Mouse (Mus musculus): ENCODE measurements at regions not wholly inside any gene's neighbourhood (a gene's known extent, or its start where the extent isn't known, plus 50 kb on each side); places are given as distances from the start of the nearest gene placed in this dataset.

GRCm38 (mm10) chr16:93083756-93084155, 257.8 kb upstream of the Runx1 start:
- no peak overlapping the region for H3K4me3 ChIP-seq

GRCm38 (mm10) chr16:93083142-93083541, 257.2 kb upstream of the Runx1 start:
- H3K4me3 ChIP-seq, result no peak overlapping the region
- no peaks in the 10 kb centered on the region for H3K27me3 ChIP-seq
- no peak overlapping the region for H3K27ac ChIP-seq (replicated peaks)
- H3K36me3 ChIP-seq, result no peaks in the 10 kb centered on the region
- whole genome bisulfite sequencing, result 68% methylated on average over 1 of the region's 1 CpGs
- H3K4me1 ChIP-seq (replicated peaks), result peaks cover 15% of the 10 kb centered on the region
- H3K9me3 ChIP-seq, result peaks cover 2% of the 10 kb centered on the region; the same call in 1 of the 2 replicates
- H3K9ac ChIP-seq, result no peak overlapping the region
- ATAC-seq (ENCODE audit: low read depth), result no peak
- H3K4me2 ChIP-seq, result no peak overlapping the region

More at GRCm38 (mm10) chr16:93083756-93084155, 257.8 kb upstream of the Runx1 start:
- Histone ChIP-seq H3K4me1 (replicated peaks) (peaks cover 15% of the 10 kb centered on the region), H3K9me3 (no peaks in the 10 kb centered on the region), H3K9ac (no peak overlapping the region), H3K4me2 (no peak overlapping the region), H3K27ac (replicated peaks) (no peak overlapping the region), H3K27me3 (no peaks in the 10 kb centered on the region), H3K36me3 (no peaks in the 10 kb centered on the region)
- ATAC-seq (ENCODE audit: low read depth), result no peak
- 83% methylated on average over 2 of the region's 2 CpGs for WGBS

GRCm38 (mm10) chr16:93081533-93081932, 255.6 kb upstream of the Runx1 start:
- H3K9me3 ChIP-seq, result peaks cover 4% of the 10 kb centered on the region; the same call in 1 of the 2 replicates
- H3K4me2 ChIP-seq, result no peak overlapping the region
- 88% methylated on average over 2 of the region's 2 CpGs for WGBS
- no peak for ATAC-seq (ENCODE audit: low read depth)
- H3K27me3 ChIP-seq, result no peaks in the 10 kb centered on the region
- no peaks in the 10 kb centered on the region for H3K36me3 ChIP-seq
- peaks cover 15% of the 10 kb centered on the region for H3K4me1 ChIP-seq (replicated peaks)
- H3K9ac ChIP-seq, result no peak overlapping the region
- no peak overlapping the region for H3K4me3 ChIP-seq
- no peak overlapping the region for H3K27ac ChIP-seq (replicated peaks)

GRCm38 (mm10) chr16:93079660-93080390, 253.9 kb upstream of the Runx1 start:
- WGBS, result 28% methylated on average over 17 of the region's 17 CpGs
- H3K27ac ChIP-seq (replicated peaks), result peak overlapping the region; percentile 33
- peak overlapping the region; percentile 16 for H3K4me3 ChIP-seq
- ATAC-seq (ENCODE audit: low read depth), result no peak
- H3K27me3 ChIP-seq, result no peaks in the 10 kb centered on the region
- H3K36me3 ChIP-seq, result no peaks in the 10 kb centered on the region
- peaks cover 4% of the 10 kb centered on the region; the same call in 1 of the 2 replicates for H3K9me3 ChIP-seq
- 0 out of 2 replicates have a peak overlapping the region, but pooled peaks have one; percentile 31 for H3K9ac ChIP-seq
- H3K4me1 ChIP-seq (replicated peaks), result peaks cover 15% of the 10 kb centered on the region
- H3K4me2 ChIP-seq, result peak overlapping the region; percentile 49

- H3K36me3 ChIP-seq, result no peaks in the 10 kb centered on the region
- no peak overlapping the region for H3K9ac ChIP-seq
- peaks cover 4% of the 10 kb centered on the region; the same call in 1 of the 2 replicates for H3K9me3 ChIP-seq
- peaks cover 15% of the 10 kb centered on the region for H3K4me1 ChIP-seq (replicated peaks)
- no peak overlapping the region for H3K4me3 ChIP-seq
- ATAC-seq (ENCODE audit: low read depth), result no peak
- 0 out of 2 replicates have a peak overlapping the region, but pooled peaks have one; percentile 33 for H3K27ac ChIP-seq (replicated peaks)
- H3K4me2 ChIP-seq, result peak overlapping the region; percentile 49
- H3K27me3 ChIP-seq, result no peaks in the 10 kb centered on the region
- 81% methylated on average over 3 of the region's 3 CpGs for WGBS
Measured at GRCm38 (mm10) chr16:93078909-93079308, 253.0 kb upstream of the Runx1 start.

GRCm38 (mm10) chr16:93075488-93075887, 249.5 kb upstream of the Runx1 start:
- H3K4me2 ChIP-seq, result no peak overlapping the region
- peaks cover 4% of the 10 kb centered on the region; the same call in 1 of the 2 replicates for H3K9me3 ChIP-seq
- no peak for ATAC-seq (ENCODE audit: low read depth)
- H3K27ac ChIP-seq (replicated peaks), result no peak overlapping the region
- H3K9ac ChIP-seq, result no peak overlapping the region
- 76% methylated on average over 11 of the region's 11 CpGs for WGBS
- H3K4me3 ChIP-seq, result no peak overlapping the region
- peaks cover 15% of the 10 kb centered on the region for H3K4me1 ChIP-seq (replicated peaks)
- no peaks in the 10 kb centered on the region for H3K27me3 ChIP-seq
- H3K36me3 ChIP-seq, result no peaks in the 10 kb centered on the region

GRCm38 (mm10) chr16:93072156-93072555, 246.2 kb upstream of the Runx1 start:
- WGBS, result 73% methylated on average over 6 of the region's 6 CpGs
- Histone ChIP-seq H3K4me3 (no peak overlapping the region), H3K36me3 (no peaks in the 10 kb centered on the region), H3K9me3 (no peaks in the 10 kb centered on the region), H3K27ac (replicated peaks) (no peak overlapping the region), H3K4me2 (no peak overlapping the region), H3K27me3 (no peaks in the 10 kb centered on the region), H3K4me1 (replicated peaks) (no peaks in the 10 kb centered on the region), H3K9ac (no peak overlapping the region)
- ATAC-seq (ENCODE audit: low read depth), result no peak

GRCm38 (mm10) chr16:93071726-93072125, 245.8 kb upstream of the Runx1 start:
- no peak overlapping the region for H3K9ac ChIP-seq
- H3K36me3 ChIP-seq, result no peaks in the 10 kb centered on the region
- H3K4me2 ChIP-seq, result no peak overlapping the region
- ATAC-seq (ENCODE audit: low read depth), result no peak
- WGBS, result 79% methylated on average over 6 of the region's 6 CpGs
- H3K27ac ChIP-seq (replicated peaks), result no peak overlapping the region
- H3K4me3 ChIP-seq, result no peak overlapping the region
- no peaks in the 10 kb centered on the region for H3K9me3 ChIP-seq
- H3K4me1 ChIP-seq (replicated peaks), result no peaks in the 10 kb centered on the region
- no peaks in the 10 kb centered on the region for H3K27me3 ChIP-seq

GRCm38 (mm10) chr16:93066821-93067220, 240.9 kb upstream of the Runx1 start:
- H3K9ac ChIP-seq, result no peak overlapping the region
- no peaks in the 10 kb centered on the region for H3K9me3 ChIP-seq
- 77% methylated on average over 2 of the region's 2 CpGs for WGBS
- no peaks in the 10 kb centered on the region for H3K4me1 ChIP-seq (replicated peaks)
- H3K27ac ChIP-seq (replicated peaks), result no peak overlapping the region
- no peaks in the 10 kb centered on the region for H3K36me3 ChIP-seq
- no peak overlapping the region for H3K4me3 ChIP-seq
- no peaks in the 10 kb centered on the region for H3K27me3 ChIP-seq
- ATAC-seq (ENCODE audit: low read depth), result no peak
- H3K4me2 ChIP-seq, result no peak overlapping the region

GRCm38 (mm10) chr16:93061475-93062179, 235.7 kb upstream of the Runx1 start:
- no peak overlapping the region for H3K27ac ChIP-seq (replicated peaks)
- no peaks in the 10 kb centered on the region for H3K36me3 ChIP-seq
- ATAC-seq (ENCODE audit: low read depth), result no peak
- no peak overlapping the region for H3K4me2 ChIP-seq
- no peaks in the 10 kb centered on the region for H3K27me3 ChIP-seq
- H3K4me3 ChIP-seq, result no peak overlapping the region
- WGBS, result 70% methylated on average over 4 of the region's 4 CpGs
- H3K4me1 ChIP-seq (replicated peaks), result no peaks in the 10 kb centered on the region; the same call in 1 of the 2 replicates
- H3K9me3 ChIP-seq, result no peaks in the 10 kb centered on the region
- H3K9ac ChIP-seq, result no peak overlapping the region

- no peaks in the 10 kb centered on the region for H3K9me3 ChIP-seq
- H3K4me3 ChIP-seq, result no peak overlapping the region
- no peak overlapping the region for H3K9ac ChIP-seq
- H3K36me3 ChIP-seq, result no peaks in the 10 kb centered on the region
- H3K27me3 ChIP-seq, result no peaks in the 10 kb centered on the region
- 38% methylated on average over 3 of the region's 3 CpGs for WGBS
- no peak overlapping the region for H3K27ac ChIP-seq (replicated peaks)
- H3K4me2 ChIP-seq, result no peak overlapping the region
- no peak for ATAC-seq (ENCODE audit: low read depth)
- no peaks in the 10 kb centered on the region; the same call in 1 of the 2 replicates for H3K4me1 ChIP-seq (replicated peaks)
Measured at GRCm38 (mm10) chr16:93056295-93056694, 230.3 kb upstream of the Runx1 start.

- ATAC-seq (ENCODE audit: low read depth), result no peak
- Histone ChIP-seq H3K4me2 (no peak overlapping the region), H3K27me3 (no peaks in the 10 kb centered on the region), H3K9me3 (no peaks in the 10 kb centered on the region), H3K4me1 (replicated peaks) (no peaks in the 10 kb centered on the region; the same call in 1 of the 2 replicates), H3K9ac (no peak overlapping the region), H3K27ac (replicated peaks) (no peak overlapping the region), H3K4me3 (no peak overlapping the region), H3K36me3 (no peaks in the 10 kb centered on the region)
- WGBS, result 89% methylated on average over 4 of the region's 4 CpGs
Measured at GRCm38 (mm10) chr16:93055545-93055944, 229.6 kb upstream of the Runx1 start.

Data from neural tube, embryonic 13.5 days (tissue).